Mouse (Mus musculus) ovary, postnatal 14 days (tissue): ENCODE data around the gene AU021092.
"Not testable (repeated sequence)": the region's sequence is repeated elsewhere in the genome, so short reads cannot be mapped to it uniquely, and the experiment has no call there.

Experiments used
- DNase-seq: peaks from one replicate; pipeline ENCODE4 v3.0.0; 2022; ENCODE audit warnings: low spot score

Gene AU021092

DNA sequence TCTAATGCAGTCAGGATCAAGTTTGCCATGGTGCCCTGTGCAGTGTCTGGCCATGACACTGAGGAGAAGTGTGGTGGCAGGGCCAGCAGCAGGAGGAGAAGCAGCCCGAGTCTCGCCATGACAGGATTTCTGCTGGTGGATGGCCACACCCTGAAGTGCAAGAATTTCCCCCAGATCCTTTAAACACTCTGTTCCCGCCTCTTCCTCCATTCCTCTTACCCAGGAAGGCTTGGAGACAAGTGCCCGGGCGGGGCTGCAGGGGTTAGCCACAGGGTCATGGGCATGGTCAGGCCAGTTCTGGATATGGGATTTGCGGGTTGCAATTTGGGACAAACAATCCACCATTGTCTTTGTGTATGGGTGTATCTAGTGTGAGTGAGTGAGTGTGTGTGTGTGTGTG is at the start of gene AU021092:
AU021092 (minus strand) TSS at position 160 of the 400 bp plus-strand sequence.
- no peak for DNase-seq

DNA sequence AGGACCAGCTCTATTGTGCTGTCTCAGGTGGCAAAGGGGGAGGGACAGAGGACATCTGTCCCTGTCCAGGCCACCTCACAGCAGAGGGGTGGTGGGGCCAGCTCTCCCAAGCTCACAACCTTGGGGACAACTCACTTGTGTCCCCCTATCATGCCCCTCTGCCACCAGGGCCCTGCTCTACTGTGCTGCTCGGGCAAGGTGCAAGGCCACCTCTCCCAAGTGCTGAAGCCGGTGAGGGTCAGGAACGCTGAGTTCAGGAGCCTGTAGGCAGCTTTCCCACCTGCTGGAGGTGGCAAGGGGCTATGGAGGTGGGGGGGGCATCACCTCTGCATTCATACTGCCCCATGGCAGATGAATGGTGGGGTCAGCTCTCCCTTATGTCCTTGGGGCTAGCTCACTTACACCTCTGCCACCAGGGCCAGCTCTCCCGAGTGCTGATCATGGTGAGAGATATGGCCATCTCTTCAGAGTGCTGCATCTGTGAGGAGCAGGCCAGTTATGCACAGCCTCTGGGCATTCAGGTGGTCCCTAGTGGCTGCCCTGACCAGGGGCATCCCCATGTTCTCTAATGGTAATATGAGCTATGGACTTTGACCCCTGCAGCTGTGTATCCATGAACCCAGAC is 49.4 kb upstream of the AU021092 start:
- DNase-seq, result no peak

DNA sequence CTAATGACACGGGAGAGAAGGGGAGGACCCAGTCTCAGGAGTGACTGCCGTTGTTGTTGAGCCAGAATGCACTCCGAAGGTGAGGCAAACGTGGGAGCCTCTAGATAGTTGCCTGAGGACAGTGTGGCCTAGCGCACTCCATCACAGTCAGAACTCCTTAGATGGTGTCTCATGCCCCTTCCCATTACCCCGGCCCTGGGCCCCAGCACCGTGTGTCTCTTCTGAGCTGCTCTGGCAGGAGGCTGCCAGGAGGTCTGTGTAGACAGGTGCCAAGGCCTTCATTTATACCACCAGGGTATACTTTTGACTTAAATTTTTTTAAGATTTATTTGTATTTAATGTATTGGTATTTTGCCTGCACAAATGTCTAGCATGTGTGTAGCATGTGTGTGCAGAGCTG is 41.8 kb upstream of the AU021092 start:
- DNase-seq, result no peak

DNA sequence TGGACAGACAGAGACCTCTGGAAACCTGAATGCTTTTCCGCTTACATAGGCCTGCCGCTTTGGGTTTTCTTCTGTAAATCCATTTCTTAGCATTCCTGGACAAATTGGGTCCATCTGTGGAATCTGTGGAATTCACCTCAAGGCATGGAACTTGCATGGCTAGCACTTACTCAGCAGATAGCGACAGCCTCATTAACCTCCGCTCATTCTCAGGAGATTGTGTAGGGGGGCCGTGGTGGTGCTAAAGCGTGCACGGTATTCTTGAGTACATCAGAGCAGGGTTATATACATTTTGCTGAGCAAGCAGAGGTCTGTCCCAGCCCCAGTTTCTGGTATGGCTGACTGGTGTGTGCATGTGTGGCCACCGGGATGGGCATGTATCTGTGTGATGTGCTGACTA is 41.1 kb upstream of the AU021092 start:
- DNase-seq, result no peak

DNA sequence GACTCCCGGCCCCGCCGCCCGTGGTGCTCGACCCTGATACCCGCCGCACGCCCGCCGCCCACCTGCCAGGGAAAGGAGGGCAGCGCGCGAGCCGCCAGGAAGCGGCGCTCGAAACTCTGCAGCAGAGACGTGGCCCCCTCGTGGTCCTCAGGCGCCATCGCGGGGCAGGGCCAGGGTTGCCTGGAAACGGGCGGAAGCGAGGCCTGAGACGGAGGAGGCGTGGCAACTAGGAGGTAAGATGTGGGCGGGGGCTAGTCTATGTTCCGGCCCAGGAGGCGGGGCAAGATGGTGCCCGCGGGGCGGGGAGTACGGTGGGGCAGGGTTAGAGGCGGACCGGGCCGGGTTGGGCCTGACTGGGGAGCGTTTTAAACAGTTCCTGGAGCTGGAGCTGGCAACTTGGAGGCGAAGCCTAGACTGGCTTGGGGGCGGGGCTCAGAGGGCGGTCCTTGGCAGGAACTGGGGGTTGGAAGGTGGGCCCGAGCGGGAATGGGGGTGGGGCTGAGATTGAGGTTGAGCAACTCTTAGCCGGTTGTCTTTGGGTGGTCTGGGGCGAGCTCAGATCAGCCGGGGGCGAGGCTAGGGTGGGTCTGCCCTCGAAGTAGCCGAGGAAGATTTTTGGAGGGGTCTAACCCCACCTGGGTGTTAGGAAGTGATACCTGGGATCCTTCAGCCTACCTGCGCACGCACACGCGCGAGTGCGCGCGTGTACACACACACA is 33.8 kb upstream of the AU021092 start, which contains the start of gene Eef2kmt:
Eef2kmt (minus strand) TSS at position 205 of the 718 bp plus-strand sequence.
- peak; percentile 98 for DNase-seq

DNA sequence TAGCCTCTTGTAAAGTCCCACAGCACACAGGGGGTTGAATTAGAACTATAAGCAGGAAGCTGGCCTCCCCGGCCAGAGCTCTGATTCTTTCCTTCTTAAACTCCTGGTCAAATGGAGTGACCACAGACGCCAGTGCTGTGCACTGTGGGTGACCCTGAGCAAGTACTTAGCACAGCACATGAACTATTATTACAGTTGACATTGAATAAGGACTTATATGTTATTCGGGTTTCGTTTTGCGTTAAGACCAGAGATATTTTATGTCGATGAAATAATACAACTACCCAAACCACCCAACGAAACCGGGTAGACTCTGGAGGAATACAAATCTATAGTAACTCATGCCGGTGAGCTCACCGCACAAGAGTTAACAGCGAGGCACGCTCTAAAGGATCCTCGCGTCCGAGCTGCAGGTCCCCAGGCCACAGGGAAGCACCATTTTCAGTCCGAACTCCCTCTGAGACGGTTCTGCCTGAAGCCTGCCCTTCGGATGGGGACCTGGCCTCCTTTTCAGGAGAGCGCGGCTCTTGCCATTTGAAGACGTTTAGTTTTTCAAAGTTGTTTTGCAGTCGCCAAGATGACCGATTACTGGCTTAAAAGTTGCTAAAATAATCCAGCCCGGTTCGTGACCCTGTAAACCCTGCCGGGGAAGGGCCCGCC is 33.1 kb upstream of the AU021092 start:
- DNase-seq, result no peak

DNA sequence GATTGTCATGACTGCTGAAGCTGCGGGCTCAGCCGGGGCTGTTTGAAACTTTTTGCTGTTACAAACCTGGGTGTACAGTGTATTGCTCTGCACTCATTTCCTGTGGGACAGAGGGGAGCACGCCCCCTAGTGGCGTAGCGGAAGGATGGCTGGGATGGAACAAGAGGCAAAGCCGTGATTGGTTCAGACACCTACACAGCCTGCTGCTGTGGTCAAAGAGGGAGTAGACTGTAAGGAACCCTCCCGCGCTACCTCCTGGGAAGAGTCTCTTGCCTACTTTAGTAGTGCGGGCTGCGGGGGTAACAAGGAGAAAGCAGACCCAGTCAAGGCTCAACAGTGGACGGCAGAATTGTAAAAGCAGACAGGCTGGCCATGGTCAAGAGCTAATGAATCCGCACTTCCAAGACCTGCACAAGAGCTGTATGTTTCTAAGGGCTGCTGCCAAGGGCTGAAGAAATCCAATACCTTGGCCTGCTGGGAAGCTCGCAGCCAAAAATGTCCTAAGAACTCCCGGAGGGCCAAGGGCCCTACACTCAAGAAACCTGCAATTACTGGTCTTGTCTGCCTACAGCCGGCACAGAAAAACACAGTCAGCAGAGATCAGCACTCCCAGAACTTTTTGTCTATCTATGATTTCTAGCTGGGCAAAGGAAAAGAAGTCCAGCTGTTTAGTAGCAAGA is 32.4 kb upstream of the AU021092 start:
- DNase-seq, result peak; percentile 77

DNA sequence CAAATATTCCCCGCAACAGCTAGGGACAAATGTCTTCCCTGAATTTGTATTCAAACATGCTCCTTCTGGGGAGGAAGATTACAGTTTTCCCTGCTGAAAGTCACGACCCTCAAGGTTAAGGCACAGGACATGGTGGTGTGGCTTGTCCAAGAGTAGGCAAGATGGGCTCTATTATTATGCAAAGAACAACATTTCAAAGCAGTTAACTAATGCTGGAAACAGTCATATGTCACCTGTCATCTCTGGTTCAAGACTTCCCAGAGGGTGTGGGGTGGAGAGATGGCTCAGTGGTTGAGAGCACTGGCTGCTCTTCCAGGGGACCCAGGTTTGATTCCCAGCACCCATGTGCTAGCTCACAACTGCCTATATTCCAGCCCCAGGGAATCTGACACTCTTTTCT is 30.2 kb upstream of the AU021092 start:
- no peak for DNase-seq

DNA sequence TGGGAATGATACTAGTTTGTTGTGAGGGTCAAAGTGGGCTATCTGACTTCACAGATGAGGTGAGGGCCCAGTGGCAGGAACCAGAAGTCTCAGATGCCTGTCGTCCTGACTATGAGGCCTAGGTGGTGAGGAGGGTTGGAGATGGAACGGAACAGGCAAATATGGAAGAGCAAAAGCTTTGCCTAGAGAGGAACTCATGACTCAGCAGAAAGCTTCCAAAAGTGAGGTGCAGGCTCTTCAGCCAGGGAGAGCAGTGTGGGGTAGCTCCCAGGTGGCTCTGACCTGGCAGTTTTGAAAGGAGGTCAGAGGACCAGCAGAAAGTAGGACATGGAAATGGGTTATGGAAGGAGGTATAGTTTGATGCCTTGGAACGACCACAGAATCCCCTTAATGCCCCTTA is 28.8 kb upstream of the AU021092 start:
- DNase-seq, result no peak

DNA sequence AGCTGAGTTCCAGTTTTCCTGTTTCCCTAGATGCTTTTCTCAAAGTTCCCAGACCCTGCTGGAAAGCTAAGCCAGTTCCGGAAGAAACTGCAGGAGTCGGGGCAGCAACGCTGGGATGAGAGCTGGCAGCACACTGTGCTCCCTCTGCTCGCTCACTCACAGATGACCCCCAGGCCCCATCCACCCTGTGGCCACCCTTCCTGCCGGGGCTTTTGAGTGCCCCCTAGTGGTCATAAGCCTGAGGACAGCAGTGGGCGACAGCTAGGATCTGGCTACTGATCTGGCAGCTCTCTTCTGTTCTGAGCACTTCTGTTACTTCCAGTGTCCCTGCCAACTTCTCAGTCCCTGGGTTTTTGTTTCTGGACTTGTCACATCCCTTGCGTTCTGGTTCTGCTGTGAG is 22.3 kb upstream of the AU021092 start:
- DNase-seq, result peak; percentile 55

DNA sequence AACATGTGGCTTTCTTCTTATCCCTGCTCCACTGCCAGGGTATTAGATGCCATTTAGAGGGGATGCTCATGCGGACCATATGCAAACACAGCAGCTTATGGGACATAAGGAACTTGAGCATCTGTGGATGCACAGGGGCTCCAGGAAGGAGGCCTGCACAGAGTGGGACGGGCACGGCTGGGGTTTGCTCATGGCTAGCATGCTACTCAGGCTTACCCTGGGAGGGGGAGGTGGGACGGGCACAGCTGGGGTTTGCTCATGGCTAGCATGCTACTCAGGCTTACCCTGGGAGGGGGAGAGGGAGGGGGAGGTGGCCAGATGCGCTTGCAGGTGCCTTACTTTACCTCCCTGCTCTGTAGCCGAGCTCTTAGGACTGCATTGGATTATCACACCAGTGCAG is 20.8 kb upstream of the AU021092 start:
- no peak for DNase-seq

DNA sequence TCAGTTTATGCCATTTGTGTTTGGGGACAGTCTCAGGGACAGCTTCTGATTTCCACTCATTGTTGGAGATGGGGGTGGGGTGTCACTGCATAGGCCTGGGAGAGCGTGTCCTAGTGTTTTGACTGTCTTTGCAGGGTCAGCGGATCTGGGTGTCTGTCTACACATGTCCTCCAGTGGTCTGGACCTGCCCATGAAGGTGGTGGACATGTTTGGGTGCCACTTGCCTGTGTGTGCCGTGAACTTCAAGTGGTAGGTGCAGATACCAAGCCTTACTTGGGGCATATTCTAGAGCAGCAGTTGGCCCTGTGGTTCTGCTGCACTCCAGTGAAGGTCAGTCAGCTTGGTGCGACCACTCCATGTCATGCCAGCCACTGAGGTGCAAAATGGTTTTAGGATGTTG is 20.3 kb upstream of the AU021092 start:
- DNase-seq, result no peak

DNA sequence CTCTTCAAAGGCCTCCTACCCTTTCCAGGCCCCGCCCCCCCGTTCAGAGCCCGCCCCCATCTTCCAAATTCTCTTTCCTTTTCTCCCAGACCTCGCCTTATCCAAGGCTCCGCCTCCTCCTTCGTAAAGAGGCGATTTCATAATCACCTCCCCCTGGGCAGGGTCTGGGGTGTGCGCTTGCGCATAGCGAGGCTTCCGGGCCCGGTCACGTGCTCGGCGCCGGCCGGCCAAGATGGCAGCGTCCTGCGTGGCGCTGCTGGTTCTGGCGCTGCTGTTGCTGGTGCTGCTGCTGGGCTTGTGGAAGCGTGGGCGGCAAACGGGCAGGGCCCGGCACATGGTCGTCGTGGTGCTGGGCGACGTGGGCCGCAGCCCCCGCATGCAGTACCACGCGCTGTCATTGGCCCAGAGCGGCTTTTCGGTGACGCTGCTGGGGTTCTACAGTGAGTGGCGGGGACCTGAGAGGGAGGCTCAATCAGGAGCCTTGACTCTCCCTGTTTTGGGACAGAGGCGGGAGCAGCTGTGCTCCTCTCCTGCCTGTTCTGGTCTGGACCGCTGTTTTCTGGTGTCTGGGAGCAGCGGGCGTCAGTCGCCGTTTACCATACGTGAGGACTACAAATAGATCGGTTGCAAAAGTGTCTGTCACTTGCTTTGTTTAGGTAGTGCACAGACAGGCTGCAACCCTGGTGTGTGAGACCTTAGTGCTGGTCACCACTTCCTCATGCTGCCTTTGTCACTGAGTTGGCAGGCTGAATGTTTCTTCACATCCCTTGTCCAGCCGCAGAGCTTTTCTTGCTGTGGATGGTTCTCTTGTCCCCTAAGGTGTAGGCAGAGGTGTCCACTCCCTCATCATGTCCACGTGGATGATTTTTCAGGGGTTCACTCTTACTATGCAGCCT is 11.6 kb upstream of the AU021092 start, which contains the start of gene Alg1:
Alg1 (plus strand) TSS at position 204 of the 896 bp plus-strand sequence.
- peak; percentile 90 for DNase-seq

DNA sequence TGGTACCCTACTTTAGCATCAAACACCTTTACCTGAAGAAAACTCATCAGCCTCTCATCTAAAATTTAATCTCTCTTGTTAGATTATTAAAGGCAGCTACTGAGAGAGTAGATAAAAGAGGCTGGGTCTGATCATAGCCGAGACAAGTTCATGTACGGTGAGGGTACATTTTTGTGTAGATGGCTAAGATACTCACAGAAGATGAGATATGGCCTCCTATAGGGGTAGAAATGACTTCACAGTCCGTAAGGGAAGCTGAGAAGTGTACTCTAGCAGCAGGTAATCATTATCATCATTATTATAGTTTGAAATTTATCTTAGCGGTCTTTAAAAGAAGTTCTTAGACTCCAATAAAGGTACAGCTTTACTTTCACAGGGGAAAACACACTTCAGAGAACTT is 10.9 kb upstream of the AU021092 start:
- DNase-seq, result no peak

DNA sequence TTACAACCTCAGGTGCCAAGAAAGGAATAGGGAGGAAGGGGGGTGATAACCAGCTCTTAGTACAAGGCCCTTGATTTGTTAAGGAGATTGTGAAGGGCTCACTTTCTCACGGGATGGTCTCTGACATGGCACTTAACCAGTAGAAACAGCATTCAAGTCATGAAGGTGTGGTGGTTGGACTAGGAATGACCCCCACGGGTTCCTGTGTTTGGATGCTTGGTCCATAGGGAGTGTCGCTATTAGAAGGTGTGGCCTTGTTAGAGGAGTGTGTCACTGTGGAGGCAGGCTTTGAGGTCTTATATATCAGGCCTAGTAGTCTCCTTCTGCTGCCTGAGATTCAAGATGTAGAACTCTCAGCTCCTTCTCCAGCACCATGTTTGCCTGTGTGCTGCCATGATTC is 6.0 kb upstream of the AU021092 start:
- not testable (repeated sequence) for DNase-seq

DNA sequence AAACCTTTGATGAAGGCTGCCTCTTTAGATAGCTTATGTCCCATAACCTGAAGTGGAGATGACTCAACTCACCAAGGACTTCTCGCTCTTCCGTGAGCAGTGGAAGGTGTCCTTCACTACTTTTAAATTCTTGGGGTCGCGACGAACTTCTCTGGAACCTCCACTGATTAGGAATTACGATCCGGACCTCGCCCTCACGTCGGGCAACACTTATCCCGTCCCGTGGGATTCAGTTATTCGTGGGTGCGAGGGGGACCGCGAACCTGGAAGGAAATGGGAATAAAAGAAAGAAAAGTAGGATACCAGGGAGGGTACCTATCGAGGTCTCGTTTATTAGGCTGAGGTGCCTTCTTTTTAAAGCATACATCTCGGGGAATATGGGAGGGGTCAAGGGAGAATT is 5.4 kb upstream of the AU021092 start:
- not testable (repeated sequence) for DNase-seq

DNA sequence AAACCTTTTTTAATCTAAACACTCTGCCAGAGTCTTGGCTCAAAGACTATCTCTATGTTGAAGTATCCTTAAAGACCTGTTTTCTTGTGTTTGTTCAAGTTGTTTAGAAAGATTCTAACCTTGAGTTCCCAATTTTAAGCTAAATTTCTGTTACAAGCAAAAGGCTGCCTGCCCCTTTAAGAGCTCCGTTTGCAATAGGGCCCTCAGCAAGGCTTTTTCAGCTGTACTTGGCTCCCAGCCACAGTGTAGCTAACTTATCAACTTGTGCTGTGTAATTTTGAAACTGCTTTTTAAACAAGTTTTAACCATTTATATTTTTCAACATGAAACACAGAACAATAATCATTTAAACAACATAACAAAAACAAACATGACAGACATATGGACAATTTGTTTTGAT is 4.4 kb upstream of the AU021092 start:
- DNase-seq, result not testable (repeated sequence)

DNA sequence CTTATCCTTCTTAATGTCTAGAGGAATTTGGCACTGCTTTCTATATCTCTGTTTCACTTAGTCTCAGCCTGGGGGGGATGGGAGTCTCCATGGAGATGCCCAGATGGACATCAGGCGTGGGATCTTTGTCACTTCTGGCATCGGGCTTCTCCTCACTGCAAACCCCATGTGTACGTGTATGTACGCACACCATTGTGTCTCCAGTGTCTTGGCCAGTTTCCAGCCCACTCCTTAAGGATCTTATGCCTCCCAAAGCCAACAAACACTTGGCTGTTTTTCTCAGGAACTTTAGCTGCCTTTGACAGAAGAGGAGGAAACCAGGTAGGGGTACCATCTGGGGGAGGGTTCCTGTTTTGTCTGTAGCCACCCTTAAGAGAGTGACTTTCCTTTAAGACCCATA is 696 bp downstream of the AU021092 start:
- no peak for DNase-seq

DNA sequence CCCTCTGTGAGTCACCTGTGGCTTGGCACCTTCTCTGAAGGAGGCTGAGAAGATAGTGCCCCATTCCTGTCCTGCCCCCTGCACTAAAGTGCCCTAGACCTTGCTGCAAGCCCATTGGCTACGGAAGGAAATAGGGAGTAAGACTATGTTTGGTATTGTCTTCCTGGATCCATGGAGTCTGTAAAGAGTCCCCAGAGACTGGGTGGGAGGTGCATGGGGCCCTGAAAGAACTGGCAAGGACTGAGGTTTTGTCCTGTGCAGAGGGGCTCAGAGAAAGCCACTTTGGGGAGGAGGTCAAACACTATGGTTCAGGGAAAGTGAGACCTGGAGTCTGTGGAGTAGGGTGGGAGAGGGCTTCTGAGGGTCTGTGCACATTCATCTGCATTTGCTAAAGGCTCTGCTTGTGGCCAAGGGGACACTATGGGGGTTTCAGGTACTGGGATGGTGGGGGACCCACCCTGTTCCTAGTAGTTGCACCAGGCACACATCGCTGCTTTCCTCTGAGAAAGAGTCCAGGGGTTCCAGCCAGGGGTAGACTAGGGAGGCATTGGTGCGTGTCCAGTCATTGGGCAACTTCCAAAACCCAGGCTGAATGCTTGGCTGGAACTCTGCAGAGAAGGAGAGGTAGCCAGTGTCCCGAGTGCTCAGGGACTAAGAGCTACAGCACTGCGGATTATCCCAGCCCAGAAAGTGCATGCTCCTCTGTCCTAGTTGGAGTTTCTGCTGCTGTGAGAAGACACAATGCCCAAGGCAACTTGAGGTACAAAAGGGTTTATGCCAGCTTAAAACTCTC is 4.6 kb downstream of the AU021092 start:
- DNase-seq, result peak; percentile 48

DNA sequence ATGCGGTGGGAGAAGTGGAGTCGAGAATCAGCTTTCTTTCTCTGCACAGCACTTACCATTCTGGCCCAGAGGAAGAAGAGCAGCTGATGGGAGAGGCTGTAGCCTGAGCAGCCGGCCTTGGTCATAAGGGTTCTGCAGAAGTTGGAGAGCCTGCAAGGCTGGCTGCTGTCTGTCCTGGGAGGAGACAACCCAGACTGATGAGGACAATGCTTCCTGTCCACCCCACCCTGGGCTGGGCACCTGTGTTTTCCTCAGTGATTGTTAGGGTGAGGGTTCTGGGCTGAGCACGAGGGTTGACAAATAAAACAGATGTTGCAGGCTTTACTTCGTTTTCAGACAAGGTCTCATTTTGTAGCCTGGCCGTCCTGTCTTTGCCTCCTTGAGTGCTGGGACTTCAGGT is 5.4 kb downstream of the AU021092 start:
- DNase-seq, result no peak

DNA sequence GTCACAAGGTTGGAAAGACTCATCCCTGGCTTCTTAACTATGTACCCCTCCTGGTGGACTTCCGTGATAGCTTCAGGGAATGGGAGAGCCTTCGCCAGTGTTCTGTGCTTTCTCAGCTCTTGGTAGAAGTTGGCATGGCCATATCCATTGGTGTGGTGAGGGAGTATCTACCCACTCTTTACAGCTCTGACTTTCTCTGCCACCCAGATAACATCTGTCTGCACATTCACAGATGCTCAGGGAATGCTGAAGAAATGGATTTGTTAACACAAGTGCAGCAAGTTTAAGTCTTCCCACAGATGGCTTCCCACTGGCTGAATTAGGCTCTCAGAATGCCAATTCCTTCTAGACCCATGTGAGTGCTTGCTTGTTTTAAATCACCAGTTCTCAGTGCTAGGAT is 8.0 kb downstream of the AU021092 start:
- no peak for DNase-seq
